Mouse (Mus musculus): ENCODE data around the gene Tex44. TPM values are rescaled to one million over a fixed set of nuclear protein-coding genes. Genes with fewer than 3 reads are reported as not detected.

The Tex44 gene
- polyA plus RNA-seq, 1 experiment, result not detected

DNA sequence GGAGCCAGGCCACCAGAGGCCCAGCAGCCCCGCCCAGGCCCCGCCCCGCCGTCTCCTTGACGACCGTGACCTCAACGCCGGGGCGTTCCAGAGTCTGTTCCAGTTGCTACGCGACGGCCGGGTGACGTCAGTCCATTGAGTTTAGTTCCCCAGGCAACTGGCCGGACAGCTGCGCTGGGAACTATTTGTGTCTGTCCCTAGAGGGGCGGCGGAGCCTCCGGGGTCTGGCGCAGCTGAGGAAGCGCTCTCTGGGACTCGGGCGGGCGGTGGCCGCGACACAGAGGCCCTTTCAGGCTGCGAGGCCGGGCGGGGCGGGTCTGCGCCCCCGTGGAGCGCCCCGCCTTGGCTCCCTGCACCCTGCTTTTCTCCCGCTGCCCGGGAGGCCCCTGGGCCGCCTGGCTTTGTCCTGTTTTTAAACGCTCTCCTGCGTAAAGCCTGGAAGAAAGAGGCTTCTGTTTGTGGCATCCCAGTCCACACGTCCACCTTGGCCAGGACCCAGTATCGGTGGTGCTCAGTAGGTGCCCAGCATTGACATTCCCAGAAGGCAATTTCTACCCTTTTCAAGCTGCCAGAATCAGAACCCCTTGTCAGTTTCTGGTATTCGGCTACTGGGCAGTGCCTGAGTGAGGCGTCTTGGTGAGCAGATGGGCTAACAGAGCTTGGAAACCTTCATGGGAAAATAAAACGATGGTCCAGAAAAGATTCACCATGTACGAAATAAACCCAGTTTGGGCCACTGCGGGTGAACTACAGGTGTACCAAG lies 8.5 kb downstream of the Tex44 start:
- peak overlapping the region; percentile 61 for H3K27ac ChIP-seq (ENCODE audit: insufficient read depth, low read depth, low read length)
- TF ChIP-seq CTCF (IDR thresholded peaks at IDR 0.05; ENCODE audit: low read depth, low read length) (no peak), POLR2A (IDR thresholded peaks at IDR 0.05; ENCODE audit: borderline replicate concordance, low read depth, low read length) (no peak)
- peaks cover 49% of the 10 kb centered on the region for H3K4me1 ChIP-seq (ENCODE audit: control insufficient read depth, insufficient read depth, low read length)
- peak overlapping the region; percentile 66 for H3K4me3 ChIP-seq (ENCODE audit: insufficient read depth, low read length)

DNA sequence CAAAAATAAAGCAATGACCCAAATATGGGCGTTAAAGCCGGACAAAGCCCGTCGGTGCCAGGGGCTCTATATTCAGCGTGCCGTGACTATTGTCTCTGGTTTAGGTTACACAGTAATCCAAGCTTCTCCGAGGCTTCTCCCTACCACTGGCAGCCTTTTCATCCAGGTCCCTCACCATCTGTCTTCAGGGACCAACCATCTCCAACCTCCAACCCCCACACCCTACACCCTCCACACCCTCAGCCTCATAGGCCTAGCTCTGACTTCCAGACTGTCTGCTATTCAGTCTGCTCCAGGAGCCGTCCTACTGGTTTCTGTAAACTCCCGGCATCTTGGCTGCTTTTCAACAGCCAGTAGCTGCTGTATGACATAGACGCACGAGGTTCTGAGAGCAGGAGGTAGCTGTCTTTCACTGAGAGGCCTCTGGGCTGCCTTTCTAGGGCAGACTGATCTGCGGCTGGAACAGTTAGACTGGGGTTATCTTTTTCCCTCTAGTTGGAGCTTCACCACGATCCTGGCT lies 9.2 kb downstream of the Tex44 start:
- H3K4me1 ChIP-seq (ENCODE audit: control insufficient read depth, insufficient read depth, low read length), result peaks cover 52% of the 10 kb centered on the region
- TF ChIP-seq CTCF (IDR thresholded peaks at IDR 0.05; ENCODE audit: low read depth, low read length), result no peak
- no peak for TF ChIP-seq POLR2A (IDR thresholded peaks at IDR 0.05; ENCODE audit: borderline replicate concordance, low read depth, low read length)
- H3K4me3 ChIP-seq (ENCODE audit: insufficient read depth, low read length), result no peak overlapping the region

DNA sequence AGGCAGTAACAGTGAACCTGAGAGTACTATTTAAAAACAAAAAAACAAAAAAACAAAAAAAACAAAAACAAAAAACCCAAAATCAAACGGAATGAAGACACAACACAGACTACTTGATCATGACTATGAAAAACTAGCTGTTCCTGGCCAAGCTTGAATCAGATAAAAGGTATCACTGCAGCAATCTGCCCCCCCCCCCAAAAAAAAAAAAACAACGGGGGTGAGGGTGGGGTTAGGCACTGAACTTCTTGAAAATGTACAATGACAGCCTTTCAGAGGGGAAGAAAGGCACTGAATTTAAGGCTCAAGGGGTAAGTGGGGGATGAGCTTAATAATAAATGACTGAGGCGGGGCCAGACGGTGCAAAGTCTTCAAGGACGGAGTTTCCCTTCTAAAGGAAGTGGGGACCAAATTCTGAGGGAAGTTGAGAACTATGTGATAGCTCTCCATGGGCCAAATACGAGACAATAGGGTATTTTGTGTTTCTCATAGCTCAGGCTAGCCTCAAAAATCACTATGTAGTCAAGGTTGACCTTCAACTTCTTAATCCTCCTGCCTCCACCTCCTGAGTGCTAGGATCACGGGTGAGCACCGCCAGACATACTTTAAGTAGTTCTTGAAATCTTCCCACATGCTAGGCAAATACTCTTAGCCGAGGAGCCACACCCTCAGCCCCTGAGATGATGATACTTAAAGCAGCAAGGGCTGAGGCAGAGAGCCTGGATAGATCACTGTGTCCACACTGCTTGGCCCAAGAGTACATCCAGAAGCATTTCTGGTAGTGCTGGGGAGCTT lies 11.3 kb downstream of the Tex44 start:
- H3K4me3 ChIP-seq (ENCODE audit: insufficient read depth, low read length), result no peak overlapping the region
- H3K4me1 ChIP-seq (ENCODE audit: control insufficient read depth, insufficient read depth, low read length), result peaks cover 52% of the 10 kb centered on the region
- no peak for TF ChIP-seq POLR2A (IDR thresholded peaks at IDR 0.05; ENCODE audit: borderline replicate concordance, low read depth, low read length)
- TF ChIP-seq CTCF (IDR thresholded peaks at IDR 0.05; ENCODE audit: low read depth, low read length), result no peak
- peak overlapping the region; percentile 82 for H3K27ac ChIP-seq (ENCODE audit: insufficient read depth, low read depth, low read length)

More for the DNA sequence above, 9.2 kb downstream of the Tex44 start:
- H3K27ac ChIP-seq (ENCODE audit: insufficient read depth, low read depth, low read length), result no peak overlapping the region

DNA sequence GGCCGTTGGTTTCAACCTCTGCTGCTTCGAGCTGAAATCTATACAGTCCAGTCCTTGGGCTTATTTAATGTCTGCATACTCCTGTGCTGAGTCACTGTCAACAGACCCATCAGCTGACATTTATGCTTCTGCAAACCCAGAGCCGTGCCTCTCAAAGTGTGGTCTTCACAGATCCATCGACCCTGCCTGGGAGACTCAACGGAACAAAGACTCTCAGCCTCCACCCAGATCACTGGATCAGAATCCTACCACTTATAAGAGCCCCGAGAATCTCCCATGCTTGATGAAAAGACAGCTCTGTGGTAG lies 11.8 kb downstream of the Tex44 start:
- Histone ChIP-seq H3K4me1 (ENCODE audit: control insufficient read depth, insufficient read depth, low read length) (peaks cover 46% of the 10 kb centered on the region), H3K27ac (ENCODE audit: insufficient read depth, low read depth, low read length) (peak overlapping the region; percentile 82), H3K4me3 (ENCODE audit: insufficient read depth, low read length) (no peak overlapping the region)
- no peak for TF ChIP-seq CTCF (IDR thresholded peaks at IDR 0.05; ENCODE audit: low read depth, low read length)

DNA sequence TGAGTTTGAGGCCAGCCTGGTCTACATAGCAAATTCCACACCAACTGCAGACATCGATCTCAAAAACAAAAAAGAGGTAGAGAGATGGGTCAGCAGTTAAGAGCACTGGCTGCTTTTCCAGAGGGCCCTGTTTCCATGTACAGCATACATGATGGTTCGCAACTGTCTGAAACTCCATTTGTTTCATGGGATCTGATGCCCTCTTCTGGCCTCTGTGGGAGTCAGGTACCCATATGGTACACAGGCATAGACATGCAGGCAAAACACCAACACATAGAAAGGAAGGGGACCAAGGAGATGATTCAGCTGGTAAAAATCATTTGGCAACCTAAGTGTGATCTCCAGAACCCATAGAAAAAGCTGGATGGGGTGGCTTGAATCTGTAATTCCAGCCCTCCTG lies 12.4 kb downstream of the Tex44 start:
- Histone ChIP-seq H3K27ac (ENCODE audit: insufficient read depth, low read depth, low read length) (no peak overlapping the region), H3K4me1 (ENCODE audit: control insufficient read depth, insufficient read depth, low read length) (peaks cover 41% of the 10 kb centered on the region), H3K4me3 (ENCODE audit: insufficient read depth, low read length) (no peak overlapping the region)
- TF ChIP-seq POLR2A (IDR thresholded peaks at IDR 0.05; ENCODE audit: borderline replicate concordance, low read depth, low read length) (no peak), CTCF (IDR thresholded peaks at IDR 0.05; ENCODE audit: low read depth, low read length) (no peak)

DNA sequence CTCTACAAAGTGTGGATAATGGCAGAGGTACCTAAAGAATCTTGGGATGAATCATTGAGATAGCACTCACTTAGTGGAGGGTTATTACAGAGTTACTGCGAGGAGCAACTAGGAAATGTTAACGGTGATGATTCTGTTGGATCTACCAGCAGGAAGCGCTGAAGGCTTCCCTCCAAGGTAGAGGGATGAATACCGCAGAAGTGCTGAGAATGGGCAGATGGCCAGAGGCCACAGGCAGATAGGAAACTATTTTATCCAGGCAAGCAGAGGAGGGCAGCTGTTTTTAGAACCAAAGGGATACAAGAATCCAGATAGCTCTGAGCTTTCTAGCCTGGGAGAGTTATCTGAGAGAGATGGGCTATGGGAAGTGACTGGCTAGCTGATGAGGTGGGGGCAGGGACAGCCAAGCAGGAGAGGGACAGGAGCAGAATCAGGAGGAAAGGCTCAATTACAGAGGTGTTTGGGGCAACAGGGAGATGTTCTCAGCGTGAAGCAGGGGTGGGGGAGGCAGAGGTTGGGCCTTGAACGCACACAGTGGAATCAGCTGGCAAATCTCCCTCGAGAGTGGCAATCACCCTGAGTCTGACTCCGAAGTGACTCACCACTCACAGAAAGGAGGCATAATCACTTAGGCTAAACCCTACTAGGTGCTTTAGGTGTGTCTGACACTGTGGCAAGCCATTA lies 13.5 kb downstream of the Tex44 start:
- no peak overlapping the region for H3K27ac ChIP-seq (ENCODE audit: insufficient read depth, low read depth, low read length)

DNA sequence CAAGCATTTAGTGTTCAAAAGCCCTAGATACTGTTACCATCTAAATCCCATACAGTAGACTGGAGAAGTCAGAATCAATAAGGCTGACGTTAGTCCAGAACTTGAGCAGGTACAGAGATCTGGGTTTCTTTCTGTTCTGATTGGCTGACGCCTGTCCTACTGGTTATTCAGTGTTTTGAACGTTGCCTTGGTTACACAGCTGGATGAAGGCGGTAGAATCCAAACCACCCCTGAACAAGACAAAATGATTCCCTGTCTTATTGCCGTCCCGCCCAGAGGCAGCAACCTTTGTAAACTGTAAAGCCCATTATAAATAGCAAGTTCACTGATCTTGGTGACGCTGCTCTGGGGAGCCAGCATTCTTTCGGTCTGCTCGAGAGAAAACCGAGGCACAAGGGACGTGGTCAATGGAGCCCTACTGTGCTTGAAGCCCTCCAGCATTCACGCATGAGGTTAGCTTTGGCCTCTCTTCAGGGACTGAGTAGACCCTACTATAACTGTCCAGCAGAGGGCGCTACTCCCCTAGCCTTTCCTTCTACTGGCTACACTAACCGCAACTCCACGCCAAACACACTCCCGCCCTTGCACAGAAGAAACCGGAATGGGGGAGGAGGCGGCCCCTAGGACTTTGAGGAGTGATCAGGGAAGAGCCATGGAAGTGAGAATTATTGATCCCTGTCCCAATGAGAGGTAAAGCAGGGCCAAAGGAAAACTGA lies 14.2 kb downstream of the Tex44 start:
- peak overlapping the region; percentile 97 for H3K27ac ChIP-seq (ENCODE audit: insufficient read depth, low read depth, low read length)
- H3K4me1 ChIP-seq (ENCODE audit: control insufficient read depth, insufficient read depth, low read length), result peaks cover 39% of the 10 kb centered on the region
- TF ChIP-seq CTCF (IDR thresholded peaks at IDR 0.05; ENCODE audit: low read depth, low read length) (peak; percentile 72), POLR2A (IDR thresholded peaks at IDR 0.05; ENCODE audit: borderline replicate concordance, low read depth, low read length) (no peak)

More for the DNA sequence above, 13.5 kb downstream of the Tex44 start:
- Histone ChIP-seq H3K4me1 (ENCODE audit: control insufficient read depth, insufficient read depth, low read length) (peaks cover 46% of the 10 kb centered on the region), H3K4me3 (ENCODE audit: insufficient read depth, low read length) (no peak overlapping the region)
- TF ChIP-seq POLR2A (IDR thresholded peaks at IDR 0.05; ENCODE audit: borderline replicate concordance, low read depth, low read length) (no peak), CTCF (IDR thresholded peaks at IDR 0.05; ENCODE audit: low read depth, low read length) (no peak)

DNA sequence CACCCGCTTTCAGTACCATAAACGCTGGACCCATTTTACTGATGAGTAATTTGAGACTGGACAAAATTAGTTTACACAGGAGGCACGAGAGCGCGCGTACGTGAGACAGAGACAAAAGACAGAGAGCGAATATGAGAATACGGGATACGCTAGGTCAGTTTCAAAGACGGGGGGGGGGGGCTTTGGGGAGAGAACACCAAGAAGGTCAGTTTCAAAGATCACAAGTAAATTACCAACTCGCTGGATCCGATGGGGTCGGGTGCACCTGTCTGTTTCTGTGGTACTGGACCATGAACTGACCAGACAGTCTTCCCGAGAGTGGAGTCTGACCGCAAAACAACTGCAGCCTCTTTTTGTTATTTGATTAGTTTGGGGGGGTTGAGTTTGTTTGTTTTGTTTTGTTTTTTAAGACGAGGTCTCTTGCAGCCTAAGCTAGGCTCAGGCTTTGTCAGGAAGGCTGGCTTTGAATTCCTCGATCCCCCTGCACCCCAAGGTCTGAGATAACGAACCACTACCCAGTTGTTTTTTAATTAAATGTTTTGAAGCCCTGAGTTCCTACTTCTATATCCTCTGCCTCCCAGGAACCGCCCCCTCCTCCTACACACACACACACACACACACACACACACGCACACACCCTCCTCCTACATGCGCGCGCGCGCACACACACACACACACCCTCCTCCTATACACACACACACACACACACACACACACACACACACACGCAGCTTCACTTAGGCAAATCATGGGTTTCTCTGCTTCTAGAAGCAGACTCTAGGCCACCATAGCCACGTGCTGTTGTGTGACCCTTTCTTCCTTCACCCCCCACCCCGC lies 15.0 kb downstream of the Tex44 start:
- Histone ChIP-seq H3K4me1 (ENCODE audit: control insufficient read depth, insufficient read depth, low read length) (peaks cover 35% of the 10 kb centered on the region), H3K27ac (ENCODE audit: insufficient read depth, low read depth, low read length) (peak overlapping the region; percentile 97), H3K4me3 (ENCODE audit: insufficient read depth, low read length) (peak overlapping the region; percentile 69)
- TF ChIP-seq CTCF (IDR thresholded peaks at IDR 0.05; ENCODE audit: low read depth, low read length) (no peak), POLR2A (IDR thresholded peaks at IDR 0.05; ENCODE audit: borderline replicate concordance, low read depth, low read length) (no peak)

More for the DNA sequence above, 14.2 kb downstream of the Tex44 start:
- H3K4me3 ChIP-seq (ENCODE audit: insufficient read depth, low read length), result peak overlapping the region; percentile 69

DNA sequence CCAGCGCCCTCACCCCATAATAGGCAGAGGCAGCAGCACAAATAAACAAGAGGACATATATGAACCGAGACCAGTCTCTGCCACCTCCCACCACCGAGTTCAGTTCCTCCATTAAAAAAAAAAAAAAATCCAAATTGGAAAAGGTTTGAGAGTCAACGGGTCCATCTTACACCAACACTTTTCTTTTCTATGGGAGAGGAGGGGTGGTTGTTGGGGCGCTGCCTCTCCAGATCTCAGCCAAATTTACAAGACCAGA lies 15.5 kb downstream of the Tex44 start:
- Histone ChIP-seq H3K4me1 (ENCODE audit: control insufficient read depth, insufficient read depth, low read length) (peaks cover 32% of the 10 kb centered on the region), H3K4me3 (ENCODE audit: insufficient read depth, low read length) (peak overlapping the region; percentile 69), H3K27ac (ENCODE audit: insufficient read depth, low read depth, low read length) (peak overlapping the region; percentile 97)
- TF ChIP-seq CTCF (IDR thresholded peaks at IDR 0.05; ENCODE audit: low read depth, low read length) (no peak), POLR2A (IDR thresholded peaks at IDR 0.05; ENCODE audit: borderline replicate concordance, low read depth, low read length) (no peak)
